Mouse (Mus musculus): ENCODE results near the gene Map3k4.

Gene Map3k4

GRCm38 (mm10) chr17:12318663-12319201 lies at the start of gene Map3k4:
Gene Map3k4 (minus strand): TSS chr17:12318796.
- peak; percentile 81 for DNase-seq (ENCODE audit: low read depth, low spot score)

- no peak for DNase-seq (ENCODE audit: low read depth, low spot score)
These were observed 48.9 kb upstream of the Map3k4 start for GRCm38 (mm10) chr17:12367373-12367930.

- DNase-seq (ENCODE audit: low read depth, low spot score), result no peak
These were observed 45.8 kb upstream of the Map3k4 start for GRCm38 (mm10) chr17:12364426-12364735.

- no peak for DNase-seq (ENCODE audit: low read depth, low spot score)
These were observed 45.2 kb upstream of the Map3k4 start for GRCm38 (mm10) chr17:12363601-12364425.

GRCm38 (mm10) chr17:12359876-12360275 lies 41.3 kb upstream of the Map3k4 start:
- no peak for DNase-seq (ENCODE audit: low read depth, low spot score)

- DNase-seq (ENCODE audit: low read depth, low spot score), result no peak
These were observed 34.2 kb upstream of the Map3k4 start for GRCm38 (mm10) chr17:12352781-12353180.

- no peak for DNase-seq (ENCODE audit: low read depth, low spot score)
These were observed 33.0 kb upstream of the Map3k4 start for GRCm38 (mm10) chr17:12351564-12351963.

GRCm38 (mm10) chr17:12347462-12347861 lies 28.9 kb upstream of the Map3k4 start:
- DNase-seq (ENCODE audit: low read depth, low spot score), result no peak

GRCm38 (mm10) chr17:12343702-12344376 lies 25.2 kb upstream of the Map3k4 start:
- no peak for DNase-seq (ENCODE audit: low read depth, low spot score)

- no peak for DNase-seq (ENCODE audit: low read depth, low spot score)
These were observed 18.6 kb upstream of the Map3k4 start for GRCm38 (mm10) chr17:12337156-12337555.

- DNase-seq (ENCODE audit: low read depth, low spot score), result no peak
These were observed 17.7 kb upstream of the Map3k4 start for GRCm38 (mm10) chr17:12336073-12336868.

- DNase-seq (ENCODE audit: low read depth, low spot score), result no peak
These were observed 16.5 kb upstream of the Map3k4 start for GRCm38 (mm10) chr17:12335115-12335514.

GRCm38 (mm10) chr17:12327847-12328518 lies 9.4 kb upstream of the Map3k4 start:
- no peak for DNase-seq (ENCODE audit: low read depth, low spot score)

- no peak for DNase-seq (ENCODE audit: low read depth, low spot score)
These were observed 1.2 kb upstream of the Map3k4 start for GRCm38 (mm10) chr17:12319786-12320185.

- DNase-seq (ENCODE audit: low read depth, low spot score), result no peak
These were observed 493 bp downstream of the Map3k4 start for GRCm38 (mm10) chr17:12317954-12318651.

GRCm38 (mm10) chr17:12317607-12317953 lies 1.0 kb downstream of the Map3k4 start:
- DNase-seq (ENCODE audit: low read depth, low spot score), result no peak

GRCm38 (mm10) chr17:12316251-12316650 lies 2.3 kb downstream of the Map3k4 start:
- no peak for DNase-seq (ENCODE audit: low read depth, low spot score)

GRCm38 (mm10) chr17:12312248-12312647 lies 6.3 kb downstream of the Map3k4 start:
- DNase-seq (ENCODE audit: low read depth, low spot score), result no peak

- no peak for DNase-seq (ENCODE audit: low read depth, low spot score)
These were observed 9.1 kb downstream of the Map3k4 start for GRCm38 (mm10) chr17:12309493-12309892.

- DNase-seq (ENCODE audit: low read depth, low spot score), result no peak
These were observed 9.5 kb downstream of the Map3k4 start for GRCm38 (mm10) chr17:12309059-12309458.

Measured in telencephalon, adult 2 months (tissue).